Mouse (Mus musculus): Measurements from ENCODE around the gene Gm15140. TPM values are rescaled to one million over a fixed set of nuclear protein-coding genes. Genes with fewer than 3 reads are reported as not detected.
"Not testable (repeated sequence)": the region's sequence is repeated elsewhere in the genome, so short reads cannot be mapped to it uniquely, and the experiment has no call there.

Gm15140 gene
- polyA plus RNA-seq (2015; fragmentation: Nextera tagmentation; extraction: Ambion mirVana): not detected in 2 replicates

- 53% methylated on average over 1 of the region's 1 CpGs for WGBS
- not testable (repeated sequence) for H3K4me3 ChIP-seq; H3K9ac ChIP-seq; H3K27ac ChIP-seq; H3K4me1 ChIP-seq (replicated peaks); H3K27me3 ChIP-seq; ATAC-seq (replicated peaks; ENCODE audit: insufficient number of reproducible peaks, insufficient read depth, low FRiP score, low read depth); H3K36me3 ChIP-seq; H3K4me2 ChIP-seq; H3K9me3 ChIP-seq (replicated peaks)
These were observed at the start of gene Gm15140 for GRCm38 (mm10) chrX:154120585-154120984. Gm15140 (minus strand) TSS chrX:154120685.

Other genes starting within 250 kb of the Gm15140 start
- not detected in 2 replicates for gene Samt1, start 108.0 kb downstream of the Gm15140 start, polyA plus RNA-seq (2015; fragmentation: Nextera tagmentation; extraction: Ambion mirVana)
- gene 4921511M17Rik, start 86.9 kb downstream of the Gm15140 start, polyA plus RNA-seq (2015; fragmentation: Nextera tagmentation; extraction: Ambion mirVana): not detected in 2 replicates
- not detected in 2 replicates for gene Gm10057, start 65.6 kb downstream of the Gm15140 start, polyA plus RNA-seq (2015; fragmentation: Nextera tagmentation; extraction: Ambion mirVana)
- not detected in 2 replicates for gene 4930524N10Rik, start 222.7 kb upstream of the Gm15140 start, polyA plus RNA-seq (2015; fragmentation: Nextera tagmentation; extraction: Ambion mirVana)